Mouse (Mus musculus) midbrain, embryonic 16.5 days (tissue): ENCODE results near the gene Orai2. TPM values are rescaled to one million over a fixed set of nuclear protein-coding genes. Genes with fewer than 3 reads are reported as not detected.
A peak's percentile ranks its signal among the peaks of the same experiment; 100 is the strongest.

Source experiments
- ATAC-seq: fragments of 200-750 bp; cut with Nextera tagmentation; 2 replicates; pipeline ENCODE4 v1.8.0; 2017; ENCODE audit warnings: moderate TSS enrichment
- H3K27ac ChIP-seq: fragments of 300-500 bp; sonication (generic); 2 replicates; pipeline ENCODE4 v1.5.1; 2014; ENCODE audit warnings: mild to moderate bottlenecking, low read length, mixed read lengths
- H3K27me3 ChIP-seq: fragments of 300-500 bp; sonication (generic); 2 replicates; pipeline ENCODE4 v1.6.1; 2014; ENCODE audit warnings: low read depth, low read length, mixed read lengths; ENCODE audit not compliant: control insufficient read depth, insufficient read depth
- H3K36me3 ChIP-seq: fragments of 300-500 bp; sonication (generic); 2 replicates; pipeline ENCODE4 v1.6.1; 2014; ENCODE audit warnings: mild to moderate bottlenecking, low read length, moderate library complexity, mixed read lengths; ENCODE audit not compliant: control insufficient read depth, insufficient read depth
- H3K4me1 ChIP-seq: fragments of 300-500 bp; sonication (generic); 2 replicates; pipeline ENCODE4 v1.6.1; 2014; ENCODE audit warnings: mild to moderate bottlenecking, low read length, mixed read lengths; ENCODE audit not compliant: control insufficient read depth, insufficient read depth
- H3K4me2 ChIP-seq: fragments of 300-500 bp; sonication (generic); 2 replicates; pipeline ENCODE4 v1.6.1; 2014; ENCODE audit warnings: mild to moderate bottlenecking, low read length, mixed read lengths
- H3K4me3 ChIP-seq: fragments of 300-500 bp; sonication (generic); 2 replicates; pipeline ENCODE4 v1.5.1; 2014; ENCODE audit warnings: low read depth, mild to moderate bottlenecking, low read length, moderate library complexity, mixed read lengths
- H3K9ac ChIP-seq: fragments of 300-500 bp; sonication (generic); 2 replicates; pipeline ENCODE4 v1.6.1; 2014; ENCODE audit warnings: low read depth, low read length, mixed read lengths
- H3K9me3 ChIP-seq: fragments of 300-500 bp; sonication (generic); replicated peaks from 2 replicates; pipeline ENCODE4 v1.6.1; 2014; ENCODE audit warnings: mild to moderate bottlenecking, low read length, mixed read lengths; ENCODE audit not compliant: control insufficient read depth, poor library complexity, severe bottlenecking
- WGBS: fragments of 180-500 bp; shearing (Covaris S2); extraction: QIAGEN DNeasy Blood & Tissue Kit; methylation state at CpG from one replicate; pipeline ENCODE4 v1.1.7; 2014; 5-methylcytosine and 5-hydroxymethylcytosine counted together
- microRNA-seq: library from miRNA; unstranded; fragments of <30 nt; microRNA quantifications from one replicate; pipeline ENCODE4, GENCODE M21; 2017
- polyA plus RNA-seq: library from polyadenylated mRNA; unstranded; fragments of >200 nt; fragmentation: Nextera tagmentation; extraction: Ambion mirVana; gene quantifications from 2 replicates; pipeline ENCODE4 v1.2.1, GENCODE M21; 2015

Orai2 gene
- polyA plus RNA-seq, 1 experiment from 2014 or later, result 52.0 TPM

- H3K27me3 ChIP-seq, result no peaks in the 10 kb centered on the region
- H3K36me3 ChIP-seq, result no peaks in the 10 kb centered on the region
- no peak overlapping the region for H3K4me2 ChIP-seq
- 0 out of 2 replicates have a peak, but pooled peaks cover 3% of the 10 kb centered on the region for H3K4me1 ChIP-seq
- no peak overlapping the region for H3K27ac ChIP-seq
- 89% methylated on average over 10 of the region's 10 CpGs for whole genome bisulfite sequencing
- ATAC-seq, result no peak
- no peak overlapping the region for H3K9ac ChIP-seq
- no peak overlapping the region for H3K4me3 ChIP-seq
- H3K9me3 ChIP-seq, result no peaks in the 10 kb centered on the region
Observed at GRCm38 (mm10) chr5:136098536-136098935, 72.0 kb downstream of the Orai2 start.

Small RNA genes lying within 50 kb of the gene (microRNA-seq; reads per million reads assigned to microRNA genes)
- 2.1 reads per million, percentile 6 among the genes with 10 or more reads in this experiment for gene Mir7035

Other genes with a start within 250 kb of the Orai2 start
- gene Ywhag, start 236.1 kb downstream of the Orai2 start, polyA plus RNA-seq, result 1,035 and 1,054 TPM in 2 replicates
- 1.8 and 1.9 TPM in 2 replicates for gene Ssc4d, start 196.2 kb downstream of the Orai2 start, polyA plus RNA-seq
- gene Zp3, start 190.6 kb downstream of the Orai2 start, polyA plus RNA-seq, result 0.23 TPM in 1 of 2 replicates, not detected in the other
- 24.0 and 26.1 TPM in 2 replicates for gene Dtx2, start 175.9 kb downstream of the Orai2 start, polyA plus RNA-seq
- gene Upk3b, start 132.2 kb downstream of the Orai2 start, polyA plus RNA-seq, result 0.05 TPM in 1 of 2 replicates, not detected in the other
- gene Upk3bl, start 116.2 kb downstream of the Orai2 start, polyA plus RNA-seq, result 0.19 TPM in 1 of 2 replicates, not detected in the other
- gene Rasa4, start 86.8 kb downstream of the Orai2 start, polyA plus RNA-seq, result 22.0 and 29.1 TPM in 2 replicates
- 190 and 194 TPM in 2 replicates for gene Polr2j, start 54.1 kb downstream of the Orai2 start, polyA plus RNA-seq
- 27.1 and 28.1 TPM in 2 replicates for gene Lrwd1, start 34.6 kb downstream of the Orai2 start, polyA plus RNA-seq
- gene Alkbh4, start 34.6 kb downstream of the Orai2 start, polyA plus RNA-seq, result 20.4 and 20.5 TPM in 2 replicates
- gene Prkrip1, start 28.2 kb upstream of the Orai2 start, polyA plus RNA-seq, result 59.4 and 73.5 TPM in 2 replicates
- 24.8 and 24.9 TPM in 2 replicates for gene Sh2b2, start 75.8 kb upstream of the Orai2 start, polyA plus RNA-seq